Mouse (Mus musculus) CH12.LX (cell line): ENCODE results near the gene Scarb1.

ENCODE experiments used
- CTCF ChIP-seq, 2 experiments: IDR thresholded peaks in 1 of 2; conservative IDR thresholded peaks in 1 of 2; 2 replicates each; pipeline ENCODE4 v1.5.1; 2011 to 2012; ENCODE audit warnings: low read depth in 2 of 2, low read length in 2 of 2, improper control_type of control experiment in 1 of 2, inconsistent platforms in 1 of 2, mild to moderate bottlenecking in 1 of 2, moderate library complexity in 1 of 2
- E2F4 ChIP-seq: IDR thresholded peaks from 2 replicates; pipeline ENCODE4 v1.6.1; 2011; ENCODE audit warnings: low read depth, low read length, improper control_type of control experiment; ENCODE audit not compliant: insufficient replicate concordance
- EP300 ChIP-seq: IDR thresholded peaks from 2 replicates; pipeline ENCODE4 v1.6.1; 2011; ENCODE audit warnings: low read length, improper control_type of control experiment
- ETS1 ChIP-seq: conservative IDR thresholded peaks from 2 replicates; pipeline ENCODE4 v1.6.1; 2012; ENCODE audit warnings: low read depth, mild to moderate bottlenecking, inconsistent platforms, low read length, improper control_type of control experiment, moderate library complexity
- JUN ChIP-seq: IDR thresholded peaks from 2 replicates; pipeline ENCODE4 v1.6.1; 2011; ENCODE audit warnings: low read depth, mild to moderate bottlenecking, low read length, improper control_type of control experiment, moderate library complexity; ENCODE audit not compliant: insufficient read depth
- MAFK ChIP-seq: IDR thresholded peaks from 2 replicates; pipeline ENCODE4 v1.6.1; 2011; ENCODE audit warnings: low read length, improper control_type of control experiment; ENCODE audit not compliant: insufficient replicate concordance
- MAX ChIP-seq: IDR thresholded peaks from 2 replicates; pipeline ENCODE4 v1.6.1; 2011; ENCODE audit warnings: low read length, improper control_type of control experiment
- MYC ChIP-seq: IDR thresholded peaks from 2 replicates; pipeline ENCODE4 v1.6.1; 2011; ENCODE audit warnings: low read depth, mild to moderate bottlenecking, improper control_type of control experiment, low read length
- POLR2A ChIP-seq: IDR thresholded peaks from 2 replicates; pipeline ENCODE4 v1.6.1; 2011; ENCODE audit warnings: low read depth, mild to moderate bottlenecking, improper control_type of control experiment, low read length
- SMC3 ChIP-seq: IDR thresholded peaks from 2 replicates; pipeline ENCODE4 v1.6.1; 2011; ENCODE audit warnings: low read depth, low read length, improper control_type of control experiment
- TCF12 ChIP-seq: IDR thresholded peaks from 2 replicates; pipeline ENCODE4 v1.6.1; 2014; ENCODE audit warnings: low read depth, mild to moderate bottlenecking, inconsistent platforms, low read length, improper control_type of control experiment
- UBTF ChIP-seq: IDR thresholded peaks from 2 replicates; pipeline ENCODE4 v1.6.1; 2012; ENCODE audit warnings: low read depth, mild to moderate bottlenecking, inconsistent platforms, low read length, improper control_type of control experiment, moderate library complexity
- ZC3H11A ChIP-seq: IDR thresholded peaks from 2 replicates; pipeline ENCODE4 v1.6.1; 2012; ENCODE audit warnings: low read depth, mild to moderate bottlenecking, inconsistent platforms, low read length, improper control_type of control experiment

DNA sequence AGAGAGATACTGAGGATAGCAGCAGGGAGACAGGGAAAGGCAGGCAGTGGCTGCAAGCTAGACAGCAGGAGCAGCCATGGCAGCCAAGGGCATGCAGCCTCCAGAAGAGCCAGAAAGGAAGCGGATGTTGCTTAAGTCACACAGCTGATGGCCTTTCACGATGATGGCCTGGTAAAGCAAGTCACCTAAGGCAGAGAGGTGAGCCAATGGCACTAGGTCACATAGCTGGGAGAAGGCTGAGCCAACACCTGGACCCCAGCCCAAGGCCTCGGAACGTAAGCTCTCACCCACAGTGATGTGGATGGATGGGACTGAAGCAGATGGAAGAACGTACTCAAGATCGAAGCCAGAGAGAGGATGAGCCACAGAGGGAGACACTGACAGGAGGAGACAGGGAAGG, 17.8 kb downstream of the Scarb1 start:
- TF ChIP-seq MAX: no peak
- TF ChIP-seq CTCF (conservative IDR thresholded peaks at IDR 0.05 in 1 of 2, IDR thresholded peaks at IDR 0.05 in 1 of 2; ENCODE audit: low read depth in 2 of 2, low read length in 2 of 2): no peak
- TF ChIP-seq SMC3: no peak
- TF ChIP-seq TCF12: no peak
- TF ChIP-seq POLR2A: no peak
- TF ChIP-seq ETS1: no peak
- TF ChIP-seq JUN: no peak
- TF ChIP-seq EP300: no peak
- no peak for TF ChIP-seq MYC
- TF ChIP-seq MAFK: no peak
- no peak for TF ChIP-seq UBTF
- no peak for TF ChIP-seq E2F4
- TF ChIP-seq ZC3H11A: no peak
